Mouse (Mus musculus) erythroblast, adult 5-6 weeks (primary cell): ENCODE data around the gene Cyp2t4. TPM values are rescaled to one million over a fixed set of nuclear protein-coding genes. Genes with fewer than 3 reads are reported as not detected.

Source experiments
- total RNA-seq, 2 experiments: library from RNA; stranded (forward) in 1 of 2; stranded (reverse) in 1 of 2; fragments of 150-400 nt in 1 of 2; fragments of 200-764, 138-1000 nt in 1 of 2; gene quantifications; 2 replicates each; pipeline versions ENCODE4 v1.2.3 to v1.2.4; 2015 to 2017; ENCODE audit warnings: low replicate concordance in 2 of 2

Cyp2t4 gene
- total RNA-seq, 2 experiments from 2014 or later = not detected

Other genes starting within 250 kb of the Cyp2t4 start
- not detected in 2 replicates for gene Cyp2a22, start 214.3 kb upstream of the Cyp2t4 start, total RNA-seq (2015; ENCODE audit: low replicate concordance)
- not detected in 2 replicates for gene Cyp2a22, start 214.3 kb upstream of the Cyp2t4 start, total RNA-seq (2017; ENCODE audit: low replicate concordance)
- not detected in 2 replicates for gene Cyp2a12, start 124.6 kb upstream of the Cyp2t4 start, total RNA-seq (2015; ENCODE audit: low replicate concordance)
- gene Cyp2a12, start 124.6 kb upstream of the Cyp2t4 start, total RNA-seq (2017; ENCODE audit: low replicate concordance) = not detected in 2 replicates
- not detected in 2 replicates for gene Cyp2f2, start 33.8 kb upstream of the Cyp2t4 start, total RNA-seq (2015; ENCODE audit: low replicate concordance)
- not detected in 2 replicates for gene Cyp2f2, start 33.8 kb upstream of the Cyp2t4 start, total RNA-seq (2017; ENCODE audit: low replicate concordance)
- gene Egln2, start 13.1 kb downstream of the Cyp2t4 start, total RNA-seq (2015; ENCODE audit: low replicate concordance) = 1.3 and 7.7 TPM in 2 replicates
- gene Egln2, start 13.1 kb downstream of the Cyp2t4 start, total RNA-seq (2017; ENCODE audit: low replicate concordance) = 7.6 and 10.0 TPM in 2 replicates
- gene Rab4b, start 25.2 kb downstream of the Cyp2t4 start, total RNA-seq (2015; ENCODE audit: low replicate concordance) = 11.1 and 18.0 TPM in 2 replicates
- 4.0 and 7.8 TPM in 2 replicates for gene Rab4b, start 25.2 kb downstream of the Cyp2t4 start, total RNA-seq (2017; ENCODE audit: low replicate concordance)
- not detected in 2 replicates for gene Gm21983, start 27.4 kb downstream of the Cyp2t4 start, total RNA-seq (2015; ENCODE audit: low replicate concordance)
- not detected in 2 replicates for gene Gm21983, start 27.4 kb downstream of the Cyp2t4 start, total RNA-seq (2017; ENCODE audit: low replicate concordance)
- not detected in 2 replicates for gene Mia, start 27.4 kb downstream of the Cyp2t4 start, total RNA-seq (2015; ENCODE audit: low replicate concordance)
- gene Mia, start 27.4 kb downstream of the Cyp2t4 start, total RNA-seq (2017; ENCODE audit: low replicate concordance) = not detected in 2 replicates
- 0.63 and 2.3 TPM in 2 replicates for gene BC024978, start 42.1 kb downstream of the Cyp2t4 start, total RNA-seq (2015; ENCODE audit: low replicate concordance)
- 0.34 and 0.84 TPM in 2 replicates for gene BC024978, start 42.1 kb downstream of the Cyp2t4 start, total RNA-seq (2017; ENCODE audit: low replicate concordance)
- 30.3 and 43.2 TPM in 2 replicates for gene Snrpa, start 42.6 kb downstream of the Cyp2t4 start, total RNA-seq (2015; ENCODE audit: low replicate concordance)
- 12.7 and 19.5 TPM in 2 replicates for gene Snrpa, start 42.6 kb downstream of the Cyp2t4 start, total RNA-seq (2017; ENCODE audit: low replicate concordance)
- 2.3 TPM in 1 of 2 replicates, not detected in the other for gene Itpkc, start 74.9 kb downstream of the Cyp2t4 start, total RNA-seq (2015; ENCODE audit: low replicate concordance)
- 0.60 and 1.5 TPM in 2 replicates for gene Itpkc, start 74.9 kb downstream of the Cyp2t4 start, total RNA-seq (2017; ENCODE audit: low replicate concordance)
- gene Coq8b, start 79.3 kb downstream of the Cyp2t4 start, total RNA-seq (2015; ENCODE audit: low replicate concordance) = 2.1 and 3.5 TPM in 2 replicates
- gene Coq8b, start 79.3 kb downstream of the Cyp2t4 start, total RNA-seq (2017; ENCODE audit: low replicate concordance) = 2.9 and 4.5 TPM in 2 replicates
- 0.42 and 0.58 TPM in 2 replicates for gene Numbl, start 104.7 kb downstream of the Cyp2t4 start, total RNA-seq (2015; ENCODE audit: low replicate concordance)
- gene Numbl, start 104.7 kb downstream of the Cyp2t4 start, total RNA-seq (2017; ENCODE audit: low replicate concordance) = 0.17 and 1.5 TPM in 2 replicates
- gene Ltbp4, start 184.0 kb downstream of the Cyp2t4 start, total RNA-seq (2015; ENCODE audit: low replicate concordance) = not detected in 2 replicates
- 1.2 TPM in 1 of 2 replicates, not detected in the other for gene Ltbp4, start 184.0 kb downstream of the Cyp2t4 start, total RNA-seq (2017; ENCODE audit: low replicate concordance)
- gene Shkbp1, start 202.3 kb downstream of the Cyp2t4 start, total RNA-seq (2015; ENCODE audit: low replicate concordance) = 9.0 and 13.3 TPM in 2 replicates
- gene Shkbp1, start 202.3 kb downstream of the Cyp2t4 start, total RNA-seq (2017; ENCODE audit: low replicate concordance) = 3.4 and 10.0 TPM in 2 replicates
- gene Gm20479, start 203.7 kb downstream of the Cyp2t4 start, total RNA-seq (2015; ENCODE audit: low replicate concordance) = not detected in 2 replicates
- not detected in 2 replicates for gene Gm20479, start 203.7 kb downstream of the Cyp2t4 start, total RNA-seq (2017; ENCODE audit: low replicate concordance)